Mouse (Mus musculus): ENCODE data around the gene Nrp1.

Nrp1 gene

DNA sequence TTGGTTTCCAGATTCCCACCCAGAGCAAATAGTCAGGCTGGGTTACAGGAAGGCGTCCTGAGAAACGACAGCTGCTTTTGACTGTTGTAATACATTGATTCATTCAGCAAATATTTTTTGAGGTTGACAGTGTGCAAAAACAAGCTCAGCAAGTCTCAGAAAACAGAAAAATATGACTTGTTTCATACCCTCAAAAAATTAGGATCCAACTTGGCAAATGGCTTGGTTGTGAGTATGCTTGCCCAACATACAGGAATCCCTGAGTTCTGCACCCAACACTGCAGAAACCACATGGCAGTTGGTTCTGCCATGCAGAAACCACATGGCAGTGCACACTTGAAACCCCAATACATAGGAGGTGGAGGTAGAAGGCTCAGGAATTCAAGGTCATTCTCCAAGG is 107.1 kb downstream of the Nrp1 start:
- DNase-seq (ENCODE audit: low read depth, low spot score) = no peak

DNA sequence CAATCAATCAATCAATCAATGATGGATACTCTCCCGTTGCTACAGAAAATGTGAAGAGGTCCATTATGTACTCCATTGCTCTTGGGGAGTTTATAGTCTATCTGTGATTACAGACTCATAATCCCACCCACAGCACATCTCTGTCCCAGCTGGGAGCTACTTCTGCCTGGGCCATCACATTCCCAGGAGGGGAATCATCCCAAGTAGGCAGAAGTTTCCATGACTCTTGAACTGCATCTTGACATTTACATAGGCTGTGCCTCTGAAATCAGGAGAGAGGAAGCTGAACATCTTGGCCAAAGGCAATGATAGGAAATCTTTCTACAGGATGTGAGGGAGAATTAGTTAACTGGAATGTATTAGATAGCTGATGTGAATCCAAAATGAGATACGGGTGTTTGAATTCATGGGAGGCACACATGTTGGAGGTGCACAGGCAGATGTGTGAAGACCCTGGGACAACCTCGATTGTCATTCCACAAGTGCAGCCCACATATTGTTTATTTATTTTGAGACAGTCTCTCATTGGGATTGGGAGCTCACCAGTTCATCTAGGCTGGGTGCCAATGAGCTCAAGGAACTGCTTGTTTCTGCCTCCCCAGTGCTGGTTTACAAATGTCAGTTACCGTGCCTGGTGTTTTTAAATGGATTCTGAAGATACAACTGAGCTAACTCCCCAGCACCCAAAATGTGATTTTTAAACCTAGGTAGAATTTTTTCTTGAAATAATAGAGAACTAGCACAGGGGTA is 108.5 kb downstream of the Nrp1 start:
- no peak for DNase-seq (ENCODE audit: low read depth, low spot score)

DNA sequence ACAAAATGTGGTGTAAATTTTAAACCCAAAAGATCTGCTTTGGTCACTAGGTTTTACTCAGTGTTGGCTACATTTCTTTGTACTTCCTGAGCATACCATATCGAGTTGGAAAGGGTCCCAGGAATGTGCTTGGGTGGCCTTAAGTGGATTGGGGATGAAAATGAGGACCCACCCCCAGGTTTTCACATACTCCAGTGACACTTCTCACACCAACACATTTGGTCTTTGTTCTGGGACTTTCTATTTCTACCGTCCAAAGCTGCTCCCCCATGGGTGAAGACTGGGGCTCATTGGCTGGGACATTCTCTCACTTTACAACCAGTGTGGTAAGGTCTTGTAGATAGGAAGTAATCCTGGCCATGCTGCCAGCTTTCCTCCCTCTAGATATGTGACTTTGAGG is 111.7 kb downstream of the Nrp1 start:
- no peak for DNase-seq (ENCODE audit: low read depth, low spot score)

DNA sequence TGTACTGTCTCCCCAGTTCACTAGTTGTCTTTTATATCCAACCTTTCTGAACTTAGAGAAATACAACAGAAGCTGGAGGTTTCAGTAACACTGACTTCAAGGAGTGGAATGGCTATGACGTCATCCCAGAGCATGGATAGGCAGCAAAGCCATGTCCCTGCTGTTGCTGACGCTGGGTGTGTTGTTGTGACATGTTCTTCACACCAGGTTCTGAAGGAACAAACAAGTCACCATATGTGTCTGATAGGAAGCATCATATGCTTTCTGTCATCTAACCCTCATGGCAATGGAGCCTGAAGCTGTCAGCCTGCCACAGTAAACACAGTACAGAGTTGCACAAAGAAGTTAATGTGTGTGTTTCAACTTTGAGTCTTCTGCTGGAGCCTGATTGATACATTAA is 112.8 kb downstream of the Nrp1 start:
- no peak for DNase-seq (ENCODE audit: low read depth, low spot score)

DNA sequence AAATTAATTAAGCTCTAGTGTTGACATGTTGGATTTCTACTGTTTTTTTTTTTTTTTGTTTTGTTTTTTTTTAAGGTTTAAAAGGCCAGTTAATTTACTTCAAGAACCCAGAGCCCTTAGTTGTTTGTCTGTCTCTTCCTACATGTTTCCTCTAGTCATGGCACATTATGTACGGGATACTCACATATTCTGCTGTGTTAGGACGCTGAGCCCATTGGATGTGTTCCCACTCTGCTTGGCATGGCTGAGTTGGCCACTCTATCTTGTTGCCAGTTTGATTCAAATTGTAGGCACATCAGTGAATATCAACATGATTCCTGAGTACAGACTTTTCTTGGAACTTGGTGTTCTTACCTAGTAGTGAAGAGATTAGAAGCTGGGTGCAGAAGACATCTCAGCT is 114.5 kb downstream of the Nrp1 start:
- DNase-seq (ENCODE audit: low read depth, low spot score) = no peak

DNA sequence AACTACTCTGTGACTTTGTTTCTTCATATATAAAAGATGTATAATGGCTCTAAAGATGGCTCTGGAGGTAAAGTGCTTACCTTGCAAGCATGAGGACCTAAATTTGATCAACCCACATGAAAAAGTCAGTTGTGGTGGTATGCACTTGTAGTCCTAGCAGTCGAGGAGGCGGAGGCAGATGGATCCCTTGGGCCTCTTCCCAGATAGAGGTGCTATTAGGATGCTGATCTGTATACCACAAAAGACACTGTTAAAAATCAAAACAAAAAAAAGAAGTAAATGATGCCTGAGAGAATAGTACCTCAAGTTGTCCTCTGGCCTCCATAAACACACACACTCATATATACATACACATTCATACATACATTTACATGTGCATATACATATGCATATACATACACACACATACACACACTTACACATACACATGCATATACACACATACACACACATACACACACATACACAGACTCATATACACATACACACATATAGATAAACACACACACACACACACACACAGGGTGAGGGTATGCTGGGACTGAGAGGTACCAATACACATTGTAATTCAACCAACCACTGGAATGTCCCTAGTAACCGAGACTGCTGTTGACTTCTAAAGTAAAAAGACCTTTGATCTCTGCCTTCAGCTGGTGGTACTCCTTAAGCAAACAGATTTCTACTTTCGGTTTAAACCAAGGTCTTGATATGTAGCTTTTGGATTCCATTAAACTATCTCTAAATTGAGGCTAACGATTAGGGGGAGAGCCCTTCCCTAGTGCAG is 115.2 kb downstream of the Nrp1 start:
- no peak for DNase-seq (ENCODE audit: low read depth, low spot score)

DNA sequence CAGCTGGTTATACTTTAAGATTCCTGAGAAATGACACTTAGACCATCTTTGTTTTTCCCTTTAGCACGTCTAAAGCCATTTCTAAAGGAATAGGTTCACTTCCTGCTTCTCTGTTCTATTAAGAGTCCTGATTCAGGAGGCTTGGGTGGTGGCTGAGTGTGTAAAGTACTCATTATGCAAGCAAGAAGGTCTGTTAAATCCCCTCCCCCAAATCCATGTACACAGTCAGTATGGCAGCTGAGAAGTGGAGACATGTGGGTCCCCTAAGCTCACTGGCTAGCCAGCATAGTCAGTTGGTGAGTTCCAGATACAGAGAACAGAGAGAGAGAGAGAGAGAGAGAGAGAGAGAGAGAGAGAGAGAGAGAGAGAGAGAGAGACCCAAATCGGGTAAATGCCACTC is 116.2 kb downstream of the Nrp1 start:
- DNase-seq (ENCODE audit: low read depth, low spot score) = peak; percentile 44

DNA sequence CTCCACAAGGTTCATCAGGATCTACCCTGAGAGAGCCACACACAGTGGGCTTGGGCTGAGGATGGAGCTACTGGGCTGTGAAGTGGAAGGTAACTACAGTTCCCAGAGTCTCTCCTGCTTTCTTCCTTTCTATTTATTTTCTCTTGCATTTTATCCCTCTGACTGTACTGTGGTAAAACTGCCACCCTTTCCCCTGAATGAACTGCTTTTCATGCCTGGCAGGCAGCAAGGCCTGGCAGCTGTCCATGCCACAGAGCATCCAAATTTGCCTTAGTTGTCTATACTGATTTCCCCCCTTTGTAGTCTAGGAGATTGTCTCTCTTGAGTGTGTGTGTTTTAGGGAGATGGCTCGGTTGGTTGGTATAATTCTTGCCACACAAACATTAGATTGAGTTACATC is 117.8 kb downstream of the Nrp1 start:
- DNase-seq (ENCODE audit: low read depth, low spot score) = no peak

DNA sequence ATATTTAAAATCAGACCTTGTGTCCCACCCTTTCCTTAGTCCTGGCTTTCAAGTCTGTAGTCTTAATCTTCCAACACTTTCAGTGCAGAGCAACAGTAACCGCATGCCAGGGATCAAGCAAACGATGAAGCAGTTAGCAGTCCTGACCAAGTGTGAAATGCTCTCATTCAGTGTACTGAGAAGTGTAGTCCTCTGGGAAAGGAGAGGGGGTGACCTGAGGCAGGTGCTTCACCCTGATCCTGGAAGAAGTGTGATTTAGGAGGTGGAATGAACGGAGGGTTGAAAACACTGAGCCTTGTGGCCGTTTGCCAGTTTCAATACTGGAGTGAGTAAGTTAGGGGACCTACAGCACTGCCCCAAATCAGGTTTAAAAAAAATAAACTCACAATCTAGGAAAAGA is 119.6 kb downstream of the Nrp1 start:
- DNase-seq (ENCODE audit: low read depth, low spot score) = no peak

DNA sequence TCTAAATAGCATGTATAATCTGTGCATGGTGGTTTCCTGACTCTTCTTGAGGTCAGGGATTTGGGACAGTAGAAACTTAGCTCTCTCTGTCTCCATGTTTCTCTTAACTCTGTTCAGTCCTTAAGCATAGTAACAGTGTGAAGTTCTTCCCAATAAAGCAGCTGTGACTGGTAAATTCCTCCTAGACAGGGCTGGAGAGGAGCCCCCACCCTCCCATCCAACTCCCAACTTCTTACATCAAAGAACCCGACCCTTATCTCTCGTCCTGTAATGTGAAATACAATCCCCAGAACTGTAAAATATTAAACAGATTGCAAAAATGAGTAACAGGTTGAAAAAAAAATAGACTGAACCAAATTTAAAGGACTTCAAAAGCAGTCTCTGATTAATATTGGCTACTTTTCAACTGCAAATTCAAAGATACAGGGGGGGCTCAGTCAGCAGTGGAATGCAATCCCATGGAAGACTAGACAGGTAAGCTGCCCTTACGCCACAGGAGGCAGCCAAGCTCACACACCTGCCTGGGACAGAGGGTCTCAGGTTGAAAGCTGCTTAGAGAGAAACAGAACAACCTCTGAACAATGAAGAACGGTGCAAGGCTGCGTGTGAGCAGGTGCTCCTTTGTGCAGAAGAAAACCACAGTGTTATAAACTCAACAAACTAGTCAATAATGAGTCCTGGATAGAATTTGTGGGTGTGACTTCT is 121.1 kb downstream of the Nrp1 start:
- DNase-seq (ENCODE audit: low read depth, low spot score) = no peak

DNA sequence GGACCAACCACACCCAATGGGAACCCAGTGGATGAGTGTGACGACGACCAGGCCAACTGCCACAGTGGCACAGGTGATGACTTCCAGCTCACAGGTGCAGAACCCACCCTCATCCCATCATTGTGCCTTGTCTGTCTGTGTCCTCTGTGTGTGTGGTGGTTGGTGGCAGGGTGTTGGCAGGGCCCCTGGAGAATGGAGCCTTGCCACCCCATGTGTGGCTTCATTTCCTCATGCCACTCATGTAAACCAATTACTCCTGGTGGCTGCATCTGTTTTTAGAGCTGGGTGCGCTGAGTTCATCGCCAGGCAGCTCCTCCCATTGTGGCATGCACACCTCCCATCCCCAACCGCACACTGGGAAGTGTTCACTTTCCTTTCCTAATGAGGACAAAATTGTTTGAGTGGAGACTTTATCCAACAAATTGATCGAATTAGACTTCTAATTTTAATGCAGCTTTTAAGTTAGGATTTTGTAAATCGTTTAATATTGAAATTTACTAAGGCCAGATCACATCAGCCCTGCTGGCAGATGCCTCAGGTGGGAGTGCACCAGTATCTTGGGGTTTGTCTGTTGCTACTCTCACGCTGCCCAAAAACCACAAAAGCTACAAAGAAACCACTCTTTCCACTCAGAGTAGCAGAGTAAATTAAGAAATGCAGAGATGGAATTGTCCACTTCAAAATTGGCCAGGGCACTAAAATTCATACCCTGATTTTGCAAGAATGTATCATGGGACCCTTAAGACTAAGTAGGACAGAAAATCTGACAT is 122.7 kb downstream of the Nrp1 start:
- no peak for DNase-seq (ENCODE audit: low read depth, low spot score)

DNA sequence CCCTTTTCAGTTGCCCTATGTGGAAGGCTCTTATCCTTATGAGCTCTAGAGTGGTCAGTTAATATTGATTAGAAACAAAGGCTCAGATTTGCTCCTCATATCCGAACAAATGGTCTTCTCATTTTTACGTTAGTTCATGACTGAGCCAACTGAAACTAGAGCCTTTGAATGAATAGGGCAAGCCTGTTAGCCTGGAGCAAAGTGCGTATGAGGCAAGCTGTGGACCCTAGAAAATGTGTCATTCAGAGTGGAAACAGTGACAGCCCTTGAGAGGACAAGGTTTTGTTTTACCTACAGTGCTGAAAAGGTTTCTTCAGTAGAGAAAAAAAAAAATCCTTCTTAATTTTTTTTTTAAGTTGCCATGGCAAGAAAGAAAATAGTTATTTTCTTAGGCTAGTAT is 124.9 kb downstream of the Nrp1 start:
- no peak for DNase-seq (ENCODE audit: low read depth, low spot score)

DNA sequence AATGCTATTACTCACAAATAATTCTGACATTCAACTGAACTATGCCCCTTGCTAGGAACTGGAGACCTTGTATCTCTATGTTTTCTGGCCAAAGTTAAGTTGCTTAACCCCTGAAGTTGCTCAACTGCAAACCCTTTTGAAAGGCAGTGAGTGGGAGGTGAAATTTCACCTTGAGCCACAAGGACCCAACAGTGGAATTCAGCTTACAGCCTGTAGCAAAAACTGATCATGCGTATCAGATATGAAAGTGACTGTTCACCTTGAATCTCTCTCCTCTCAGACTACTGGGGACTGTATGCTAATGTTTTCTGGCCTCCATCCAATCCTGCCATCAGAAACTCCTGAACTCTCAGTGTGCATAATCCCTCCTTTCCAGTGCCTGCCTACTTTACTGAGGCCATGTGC is 126.3 kb downstream of the Nrp1 start:
- no peak for DNase-seq (ENCODE audit: low read depth, low spot score)

DNA sequence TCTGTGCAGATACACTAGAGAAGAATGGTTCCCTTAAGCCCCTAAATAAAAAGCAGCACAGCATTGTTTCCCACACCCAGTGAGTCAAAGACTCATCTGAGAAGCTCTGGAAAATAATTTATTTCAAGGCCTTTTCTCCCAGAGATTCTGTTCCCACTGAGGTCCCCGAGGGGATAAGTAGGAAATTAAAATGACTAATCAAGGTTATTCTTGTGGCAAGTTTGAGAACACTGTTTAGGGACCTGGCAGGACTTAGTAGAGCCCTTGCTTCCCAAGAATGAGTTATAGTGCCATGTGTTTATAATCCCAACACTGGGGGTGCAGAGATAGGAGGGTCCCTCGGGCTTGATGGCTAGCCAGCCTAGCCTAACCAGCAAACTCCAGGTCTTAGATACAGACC is 127.6 kb downstream of the Nrp1 start:
- no peak for DNase-seq (ENCODE audit: low read depth, low spot score)

DNA sequence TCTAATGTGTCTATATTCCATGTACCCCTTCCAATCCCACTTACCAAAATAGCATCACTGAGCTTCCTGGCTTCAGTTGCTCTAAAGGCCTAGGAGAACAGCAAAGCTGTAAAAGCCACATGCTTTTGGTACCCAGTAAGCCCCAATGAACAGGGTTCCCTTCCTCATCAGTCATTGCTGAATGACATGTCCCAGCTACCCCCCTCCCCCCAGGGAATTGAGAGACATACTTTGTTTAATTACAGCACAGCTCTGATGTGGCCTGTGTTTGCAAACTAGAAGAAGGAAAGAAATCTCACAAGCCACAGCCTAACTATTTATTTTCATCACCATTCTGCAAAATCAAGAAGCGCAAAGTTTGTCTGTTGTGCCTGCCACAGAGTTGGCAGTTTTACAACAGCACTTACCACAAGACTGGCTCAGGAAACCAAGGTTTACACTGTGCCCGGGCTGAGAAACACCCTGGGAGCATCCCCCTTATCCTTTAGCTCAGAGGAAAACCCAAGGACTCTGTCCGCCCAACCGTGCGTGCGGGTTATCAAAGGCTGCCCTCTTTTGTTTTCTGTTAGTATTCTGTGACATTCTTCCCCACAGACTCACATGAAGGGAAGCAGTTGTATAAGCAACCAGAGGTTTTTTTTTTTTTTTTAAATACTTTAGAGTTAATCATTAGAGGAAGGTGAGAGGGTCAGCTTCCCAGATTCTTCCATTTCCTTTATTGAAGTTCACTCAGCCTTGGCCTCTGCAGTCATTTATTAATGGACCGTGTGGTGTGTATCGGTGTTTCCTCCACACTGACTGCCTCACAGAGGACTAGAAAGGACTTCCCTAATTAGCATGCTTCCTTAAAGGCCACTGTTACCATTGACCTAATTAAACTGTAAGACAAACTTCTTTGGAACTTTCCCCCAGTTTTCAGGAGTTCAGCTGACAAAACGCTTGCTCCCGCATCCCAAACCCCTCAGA is 129.8 kb downstream of the Nrp1 start:
- no peak for DNase-seq (ENCODE audit: low read depth, low spot score)

DNA sequence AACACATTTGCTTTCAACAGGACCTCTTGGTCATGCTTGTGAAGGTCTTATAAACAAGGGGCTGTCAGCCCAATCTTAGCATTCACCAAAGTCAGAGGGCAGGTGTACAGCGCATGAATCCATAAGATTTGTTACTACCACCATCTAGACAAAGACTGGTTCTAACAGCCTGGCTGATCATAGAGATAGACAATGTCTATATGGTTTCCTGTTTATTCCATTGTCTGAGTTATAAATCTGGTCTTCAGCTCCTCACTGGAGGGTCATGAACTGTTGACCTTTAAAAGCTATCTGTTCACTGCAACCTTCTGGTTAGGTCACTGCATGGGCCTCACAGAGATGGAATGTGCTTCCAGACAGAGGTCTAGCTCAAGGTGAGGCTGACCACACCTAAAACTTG is 130.9 kb downstream of the Nrp1 start:
- no peak for DNase-seq (ENCODE audit: low read depth, low spot score)

DNA sequence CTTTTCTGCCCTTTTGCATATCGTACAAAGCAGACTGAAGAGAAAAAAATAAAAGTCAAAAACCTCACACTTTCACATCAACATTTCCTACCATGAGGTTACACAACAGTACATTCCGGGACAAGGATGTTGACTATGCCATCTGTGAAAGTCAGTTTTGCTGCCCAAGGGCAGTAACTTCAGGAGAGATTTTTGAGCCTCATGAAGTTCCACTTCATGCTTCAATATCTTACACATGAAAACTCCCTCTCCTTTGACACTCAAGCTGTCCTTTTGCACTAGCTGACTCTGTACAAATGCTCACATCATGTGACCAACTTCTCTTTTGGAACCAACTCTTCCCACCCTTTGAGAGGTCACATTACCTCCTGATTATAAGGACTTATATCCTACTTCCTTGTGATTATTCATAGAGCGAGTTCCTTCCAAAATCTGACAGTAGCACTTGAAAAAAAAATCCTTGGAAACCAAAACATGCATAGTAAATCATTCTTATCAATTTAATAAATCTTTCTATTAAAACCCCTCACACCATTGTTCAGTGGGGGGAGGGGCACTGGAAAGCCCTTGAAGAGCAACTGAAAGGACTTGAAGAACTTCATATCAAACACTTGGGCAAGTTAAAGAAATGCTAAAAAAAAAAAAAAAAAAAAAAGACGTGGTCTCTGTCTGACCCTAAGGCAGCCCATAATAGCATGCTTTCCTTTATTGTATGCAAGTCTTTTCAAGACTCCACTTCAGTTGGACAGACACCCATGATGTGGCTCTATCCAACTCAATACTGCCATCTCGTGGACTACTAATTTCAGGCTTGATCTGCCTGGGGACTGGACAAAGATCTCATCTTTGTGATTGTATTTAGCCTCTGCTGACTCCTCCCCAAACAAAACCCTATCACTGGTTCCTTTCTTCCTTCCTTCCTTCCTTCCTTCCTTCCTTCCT is 133.0 kb downstream of the Nrp1 start:
- peak; percentile 86 for DNase-seq (ENCODE audit: low read depth, low spot score)

DNA sequence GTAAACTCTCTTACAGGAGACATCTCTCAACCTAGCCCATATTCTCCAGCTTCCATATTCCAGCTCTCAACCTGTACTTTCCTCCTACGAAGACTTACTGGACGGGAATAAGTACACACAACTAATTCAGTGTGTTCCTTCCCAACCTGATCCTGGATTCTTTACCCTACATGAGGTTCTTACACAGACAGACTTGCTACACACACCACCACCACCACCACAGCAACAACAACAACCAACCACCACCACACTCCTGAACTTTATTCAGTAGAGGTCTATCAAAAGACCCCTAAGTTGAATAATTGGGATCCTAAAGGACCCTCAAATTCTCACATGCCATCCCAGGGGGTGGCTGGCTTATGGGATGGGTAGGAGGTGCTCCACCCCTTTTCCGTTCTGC is 135.4 kb downstream of the Nrp1 start:
- DNase-seq (ENCODE audit: low read depth, low spot score) = no peak

DNA sequence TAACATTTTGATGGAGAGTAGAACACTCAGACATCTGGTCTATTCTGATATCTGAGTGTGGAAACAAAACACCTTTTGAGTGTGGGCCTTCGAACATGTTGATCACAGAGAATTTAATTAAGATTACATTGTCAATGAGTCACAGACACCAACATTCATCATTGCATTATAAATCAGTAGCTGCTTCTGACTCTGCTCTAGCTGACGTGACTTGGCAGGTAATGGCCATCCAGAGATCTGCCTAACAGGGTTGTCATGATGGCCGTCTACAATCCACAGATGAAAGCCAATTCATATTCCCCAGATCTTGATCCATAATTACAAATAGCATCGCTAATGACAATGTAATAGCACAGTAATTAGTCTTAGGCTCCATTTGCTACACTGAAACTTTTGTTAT is 140.4 kb downstream of the Nrp1 start:
- DNase-seq (ENCODE audit: low read depth, low spot score) = no peak
